Mouse (Mus musculus): ENCODE results near the gene Tlr13. TPM values are rescaled to one million over a fixed set of nuclear protein-coding genes. Genes with fewer than 3 reads are reported as not detected.

Tlr13 gene
- polyA plus RNA-seq, 2 experiments = 0.51 to 1.4 TPM

- Histone ChIP-seq H3K36me3 (replicated peaks; ENCODE audit: control insufficient read depth, insufficient read depth, low read depth) (no peaks in the 10 kb centered on the region), H3K27me3 (ENCODE audit: control insufficient read depth, insufficient read depth, low read length) (no peaks in the 10 kb centered on the region), H3K4me1 (replicated peaks; ENCODE audit: control insufficient read depth in 2 of 2, insufficient read depth in 2 of 2, low read length in 1 of 2) (no peaks in the 10 kb centered on the region), H3K4me2 (ENCODE audit: low read depth) (no peak overlapping the region), H3K27ac (no peak overlapping the region), H3K9me3 (ENCODE audit: control insufficient read depth, low read length) (no peaks in the 10 kb centered on the region), H3K4me3 (ENCODE audit: insufficient read depth in 1 of 2, low read depth in 2 of 2, low read length in 2 of 2) (no peak overlapping the region), H3K9ac (replicated peaks) (no peak overlapping the region)
- no peak for TF ChIP-seq EP300 (IDR thresholded peaks at IDR 0.05; ENCODE audit: low read depth)
- no peak for TF ChIP-seq CTCF (IDR thresholded peaks at IDR 0.05; ENCODE audit: low read depth)
- DNase-seq (ENCODE audit: low read depth in 3 of 3, low spot score in 3 of 3) = no peak
- no peak for ATAC-seq (ENCODE audit: insufficient read depth)
- WGBS (ENCODE audit: insufficient replicate concordance) = 67% methylated on average over 2 of the region's 2 CpGs
Observed at GRCm38 (mm10) chrX:106209100-106209499, 66.1 kb downstream of the Tlr13 start.

Other genes starting within 250 kb of the Tlr13 start
- gene Atrx, start 213.8 kb upstream of the Tlr13 start, polyA plus RNA-seq (2012; rRNA removed) = 13.3 and 16.7 TPM in 2 replicates
- 27.4 and 30.1 TPM in 2 replicates for gene Atrx, start 213.8 kb upstream of the Tlr13 start, polyA plus RNA-seq (2014; fragmentation: Nextera tagmentation; extraction: Ambion mirVana)
- gene Magt1, start 131.3 kb upstream of the Tlr13 start, polyA plus RNA-seq (2012; rRNA removed) = 6.5 and 9.2 TPM in 2 replicates
- 23.8 and 24.4 TPM in 2 replicates for gene Magt1, start 131.3 kb upstream of the Tlr13 start, polyA plus RNA-seq (2014; fragmentation: Nextera tagmentation; extraction: Ambion mirVana)
- 222 and 281 TPM in 2 replicates for gene Cox7b, start 127.5 kb upstream of the Tlr13 start, polyA plus RNA-seq (2012; rRNA removed)
- 395 and 431 TPM in 2 replicates for gene Cox7b, start 127.5 kb upstream of the Tlr13 start, polyA plus RNA-seq (2014; fragmentation: Nextera tagmentation; extraction: Ambion mirVana)
- gene Atp7a, start 115.9 kb upstream of the Tlr13 start, polyA plus RNA-seq (2012; rRNA removed) = 1.6 and 2.3 TPM in 2 replicates
- 7.5 and 7.8 TPM in 2 replicates for gene Atp7a, start 115.9 kb upstream of the Tlr13 start, polyA plus RNA-seq (2014; fragmentation: Nextera tagmentation; extraction: Ambion mirVana)
- gene Pgk1, start 43.9 kb downstream of the Tlr13 start, polyA plus RNA-seq (2012; rRNA removed) = 99.2 and 148 TPM in 2 replicates
- gene Pgk1, start 43.9 kb downstream of the Tlr13 start, polyA plus RNA-seq (2014; fragmentation: Nextera tagmentation; extraction: Ambion mirVana) = 133 and 153 TPM in 2 replicates
- gene Taf9b, start 78.0 kb downstream of the Tlr13 start, polyA plus RNA-seq (2012; rRNA removed) = 2.7 and 3.3 TPM in 2 replicates
- gene Taf9b, start 78.0 kb downstream of the Tlr13 start, polyA plus RNA-seq (2014; fragmentation: Nextera tagmentation; extraction: Ambion mirVana) = 7.5 and 8.1 TPM in 2 replicates
- gene Fnd3c2, start 112.2 kb downstream of the Tlr13 start, polyA plus RNA-seq (2012; rRNA removed) = not detected in 2 replicates
- not detected in 2 replicates for gene Fnd3c2, start 112.2 kb downstream of the Tlr13 start, polyA plus RNA-seq (2014; fragmentation: Nextera tagmentation; extraction: Ambion mirVana)